Mouse (Mus musculus) inflammation-experienced regulatory T-cells, adult 16 weeks (primary cell): ENCODE results near the gene Maml3. TPM values are rescaled to one million over a fixed set of nuclear protein-coding genes. Genes with fewer than 3 reads are reported as not detected.

Experiments
- polyA plus RNA-seq: library from polyadenylated mRNA; unstranded; fragments of 100-300 nt; shearing (Covaris generic); gene quantifications from one replicate; pipeline ENCODE4 v1.2.1, GENCODE M21; 2017

Maml3 gene
- 0.45 TPM for polyA plus RNA-seq

DNA sequence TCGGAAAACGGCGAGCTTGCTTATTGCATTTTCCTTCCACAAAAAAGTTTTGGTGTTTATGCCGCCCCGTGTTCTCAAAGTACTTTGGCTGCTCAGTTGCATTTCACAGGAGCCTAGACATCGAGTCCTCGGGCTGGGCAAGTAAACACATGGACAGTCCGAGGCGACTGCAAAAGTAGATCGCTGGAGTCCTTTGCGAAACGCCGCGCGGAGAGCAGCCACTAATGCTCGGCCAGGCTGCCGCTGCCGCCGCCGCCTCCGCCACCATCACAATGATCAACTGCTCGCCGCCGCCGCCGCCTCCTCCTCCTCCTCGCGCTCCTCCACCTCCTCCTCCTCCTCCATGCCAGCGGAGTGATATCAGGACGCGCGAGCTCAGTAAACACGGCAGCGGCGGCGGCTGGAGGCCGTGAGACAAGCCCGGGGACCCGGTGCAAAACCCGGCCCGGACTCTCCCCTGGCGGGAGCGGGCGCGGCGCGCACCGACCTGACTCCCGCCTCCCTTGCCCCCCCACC, at the start of gene Maml3:
Gene Maml3, minus strand, starts transcription at position 441 of the 516 bp plus-strand sequence.

DNA sequence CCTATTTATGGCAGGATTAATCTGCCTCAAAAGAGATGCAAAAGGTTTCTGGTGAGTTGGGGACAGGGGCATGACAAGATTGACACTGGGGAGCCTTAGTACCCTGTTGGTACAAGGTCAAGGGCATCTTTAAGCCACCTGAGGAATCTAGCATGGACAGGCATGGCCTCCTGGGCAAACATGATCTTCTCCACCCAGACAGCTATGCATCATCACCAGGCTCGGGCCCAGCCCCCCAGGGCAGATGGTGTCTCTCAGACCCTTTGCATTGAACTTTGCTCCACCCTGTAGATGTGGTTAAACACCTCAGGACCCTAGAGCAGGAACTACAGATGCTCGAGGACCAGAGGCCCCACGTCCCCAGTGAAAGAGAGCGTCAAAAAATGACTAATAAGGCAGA, 444.8 kb downstream of the Maml3 start, which contains the start of gene Mgst2:
Gene Mgst2, plus strand, starts transcription at position 301 of the 400 bp plus-strand sequence.

Other genes starting within 250 kb of the Maml3 start
- 13.7 TPM for gene Foxo1, start 163.3 kb upstream of the Maml3 start, polyA plus RNA-seq